Mouse (Mus musculus): Measurements from ENCODE around the gene Gm5799.
"Not testable (repeated sequence)": the region's sequence is repeated elsewhere in the genome, so short reads cannot be mapped to it uniquely, and the experiment has no call there.

The Gm5799 gene

DNA sequence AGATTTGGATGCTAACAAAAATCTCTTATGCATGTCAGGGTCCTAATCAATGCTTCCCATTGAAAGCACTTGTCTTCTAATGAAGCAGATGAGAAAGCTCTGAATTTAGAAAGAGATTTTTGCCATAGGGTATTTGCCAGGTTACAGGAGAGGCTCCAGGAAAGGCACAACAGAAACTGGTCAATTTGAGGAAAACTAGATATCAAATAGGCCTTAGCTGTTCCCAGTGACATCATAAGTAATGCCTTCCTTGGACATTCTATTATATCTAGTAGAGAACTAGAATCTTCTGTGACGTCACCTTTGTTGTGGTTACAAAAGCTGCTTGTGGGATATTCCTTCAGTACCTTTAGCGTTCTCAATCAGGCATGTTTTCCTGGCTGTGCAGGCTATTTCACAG lies at the start of gene Gm5799:
Gene Gm5799, plus strand, starts transcription at position 301 of the 400 bp plus-strand sequence.
- not testable (repeated sequence) for DNase-seq

DNA sequence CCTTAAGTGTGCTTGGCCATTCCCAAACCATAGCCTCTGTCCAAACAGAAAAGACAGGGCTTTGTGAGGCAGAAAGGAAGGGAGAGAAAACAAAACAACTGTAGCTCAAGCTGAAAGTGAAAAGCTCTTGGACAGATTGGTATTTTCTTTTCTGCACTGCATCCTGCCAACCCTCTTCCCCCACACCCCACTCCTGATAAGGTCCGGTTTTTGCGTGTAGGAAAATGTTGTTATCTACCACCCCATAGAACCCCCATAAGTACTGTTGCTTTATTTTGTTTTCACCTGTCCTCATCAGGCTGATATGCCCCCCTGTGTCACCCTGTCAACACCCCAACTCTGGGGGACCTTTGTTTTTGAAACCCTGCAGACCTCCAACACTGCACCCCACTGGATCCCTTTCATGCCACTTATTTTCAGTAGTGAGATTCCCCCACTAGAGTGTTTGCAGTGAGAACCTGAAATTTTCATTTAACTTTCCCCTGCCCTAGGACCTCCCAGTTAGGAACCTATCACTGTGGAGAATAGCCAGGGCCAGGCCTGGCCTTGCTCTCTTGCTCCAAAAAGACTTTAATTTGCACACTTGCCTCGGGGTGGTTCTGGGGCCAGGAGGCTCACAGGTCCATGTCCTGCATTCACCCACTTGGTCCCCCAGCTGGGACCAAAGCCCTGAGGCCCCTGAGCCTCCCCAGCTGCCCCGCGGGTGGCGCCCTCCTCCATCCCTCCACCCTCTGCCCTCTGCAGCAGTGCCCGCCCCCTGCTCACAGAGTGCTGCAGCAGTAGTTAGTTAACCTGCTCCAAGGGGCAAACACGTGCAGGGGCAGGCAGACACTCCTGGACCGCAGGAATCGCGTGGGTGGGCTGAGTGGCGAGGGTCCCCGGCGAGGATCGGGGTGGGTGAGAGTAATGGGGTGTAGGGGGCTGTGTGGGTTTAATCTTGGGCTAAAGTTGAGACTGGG lies 12.0 kb upstream of the Gm5799 start:
- not testable (repeated sequence) for DNase-seq

DNA sequence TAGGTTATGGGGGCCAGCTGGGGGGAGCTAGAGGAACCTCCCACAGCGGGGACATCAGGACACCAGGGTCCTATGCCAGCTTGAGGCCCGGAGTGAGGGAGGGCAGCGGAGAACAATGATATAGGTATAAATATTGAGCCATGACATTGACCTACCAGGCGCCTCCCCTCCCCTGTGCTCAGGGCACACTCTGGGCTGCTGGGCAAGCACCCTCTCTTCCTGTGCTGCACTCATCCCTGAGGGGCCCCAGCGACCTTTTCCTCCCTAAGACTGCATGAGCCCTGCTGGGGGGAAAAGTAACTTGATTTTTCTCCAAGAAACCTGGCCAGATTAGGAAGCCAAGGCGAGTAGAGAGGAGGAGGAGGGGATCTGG lies 11.4 kb upstream of the Gm5799 start:
- not testable (repeated sequence) for DNase-seq

DNA sequence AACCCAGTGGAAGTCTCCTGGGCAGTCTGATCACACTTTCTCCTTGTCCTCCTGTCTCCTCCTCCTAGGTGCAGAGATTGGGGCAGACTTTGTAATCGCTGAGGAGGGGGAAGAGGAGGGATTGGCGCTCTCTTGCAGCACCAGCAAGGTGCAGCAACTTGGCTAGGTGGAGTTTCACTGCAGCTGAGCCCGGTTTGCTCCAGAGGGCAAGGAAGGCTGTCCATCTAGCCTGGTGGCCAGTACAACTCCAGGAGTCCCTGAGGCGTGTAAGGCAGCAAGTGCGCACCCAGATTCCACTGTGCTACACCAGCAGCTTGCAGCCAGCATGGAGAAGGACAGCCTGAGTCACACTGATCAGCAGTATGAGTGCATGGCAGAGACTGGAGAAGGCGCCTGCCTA lies 11.0 kb upstream of the Gm5799 start:
- not testable (repeated sequence) for DNase-seq

DNA sequence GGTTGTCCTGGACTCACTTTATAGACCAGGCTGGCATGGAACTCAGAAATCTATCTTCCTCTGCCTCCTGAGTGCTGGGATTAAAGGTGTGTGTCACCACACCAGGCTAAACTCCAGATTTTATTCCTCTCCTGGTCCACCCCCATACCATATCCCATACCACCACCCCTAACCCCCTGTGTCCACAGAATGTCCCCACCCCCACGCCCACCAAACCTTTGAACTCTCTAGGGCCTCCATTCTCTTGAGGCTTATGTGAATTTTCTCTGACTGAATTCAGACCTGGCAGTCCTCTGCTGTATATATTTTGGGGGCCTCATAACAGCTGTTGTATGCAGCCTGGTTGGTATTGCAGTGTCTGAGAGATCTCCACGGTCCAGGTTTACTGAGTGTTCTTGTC lies 5.2 kb upstream of the Gm5799 start:
- not testable (repeated sequence) for DNase-seq

DNA sequence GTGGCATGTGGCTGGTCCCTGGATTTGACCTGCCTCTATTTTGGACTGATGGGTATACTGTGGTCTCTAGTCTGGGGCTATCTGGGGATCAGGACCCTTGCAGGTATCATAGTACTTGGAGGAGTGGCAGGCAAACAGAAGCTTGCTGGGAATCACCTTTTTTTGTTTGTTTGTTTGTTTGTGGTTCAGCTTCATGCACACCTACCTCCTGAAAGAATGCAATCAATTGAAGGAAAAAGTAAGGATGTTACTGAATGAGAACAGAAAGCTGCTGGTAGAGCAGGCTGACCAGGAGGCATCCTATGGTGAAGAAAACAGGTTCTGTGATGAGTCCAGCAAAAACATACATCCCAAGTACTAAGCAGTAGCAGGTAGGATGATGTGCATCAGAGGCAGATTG lies 2.9 kb downstream of the Gm5799 start:
- not testable (repeated sequence) for DNase-seq

DNA sequence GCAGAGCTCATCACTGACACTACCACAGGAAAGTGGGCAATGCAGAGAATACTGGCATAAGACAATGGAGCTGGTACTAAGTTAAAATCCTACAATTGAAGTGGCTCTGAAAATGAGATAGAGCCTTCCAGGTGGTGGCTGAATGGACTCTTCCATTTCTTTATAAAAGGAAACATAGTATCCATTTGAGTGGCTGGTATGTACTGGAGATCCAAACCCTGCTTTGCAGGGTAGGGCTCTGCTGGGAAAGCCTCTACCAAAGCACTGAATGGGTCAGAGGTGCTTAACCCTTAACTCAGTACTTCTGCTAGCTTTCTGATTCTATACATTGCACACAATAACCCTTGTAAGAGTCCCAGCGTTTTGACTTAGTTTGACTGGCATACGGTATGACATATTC lies 8.9 kb downstream of the Gm5799 start:
- DNase-seq: not testable (repeated sequence)

DNA sequence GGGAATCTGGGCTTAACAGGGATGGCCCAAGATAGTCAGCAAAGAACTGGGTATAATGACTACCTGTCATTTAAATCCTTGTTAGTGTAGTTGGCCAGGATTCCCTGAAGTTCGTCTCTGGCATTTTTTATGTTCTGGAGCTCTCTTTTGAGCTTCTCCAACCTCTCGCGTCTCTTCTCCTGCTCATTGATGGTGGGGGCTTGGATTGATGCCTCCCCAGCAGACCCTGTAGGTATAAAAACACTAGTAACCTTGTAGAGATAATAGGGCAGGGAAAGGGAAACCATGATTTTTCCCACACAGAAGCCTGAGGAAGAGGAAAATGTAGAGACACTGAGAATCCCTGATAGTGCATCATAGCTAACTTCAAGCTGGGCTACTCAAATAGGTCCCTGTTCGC lies 34.6 kb downstream of the Gm5799 start:
- not testable (repeated sequence) for DNase-seq

DNA sequence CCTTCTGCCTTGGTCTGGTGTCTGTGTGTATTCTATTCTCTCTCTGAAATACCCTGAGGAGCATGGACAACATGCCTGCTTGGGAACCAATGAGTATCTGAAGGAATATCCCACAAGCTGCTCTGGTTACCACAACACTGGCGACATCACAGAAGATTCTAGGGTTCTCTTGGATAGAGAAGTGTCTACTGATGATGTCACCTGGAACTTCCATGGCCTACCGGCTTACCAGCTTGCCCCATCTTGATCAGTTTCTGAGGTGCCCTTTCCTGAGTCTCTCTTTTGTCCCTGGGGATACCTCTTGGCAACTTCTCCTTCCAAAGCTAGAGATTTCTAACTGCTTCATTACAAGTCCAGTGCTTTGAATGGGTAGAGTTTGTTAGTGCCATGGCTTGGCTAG lies 35.7 kb downstream of the Gm5799 start, which contains the start of gene Gm17654:
Gene Gm17654, minus strand, starts transcription at position 101 of the 400 bp plus-strand sequence.
- DNase-seq: not testable (repeated sequence)

Measured in thymus, adult 18-20 months (tissue).